Mouse (Mus musculus) hindbrain, postnatal 0 days (tissue): Measurements from ENCODE around the gene Nup214. TPM values are rescaled to one million over a fixed set of nuclear protein-coding genes. Genes with fewer than 3 reads are reported as not detected.

Source experiments
- ATAC-seq: fragments of 200-750 bp; cut with Nextera tagmentation; 2 replicates; pipeline ENCODE4 v1.8.0; 2017; ENCODE audit warnings: mild to moderate bottlenecking, moderate TSS enrichment, moderate library complexity
- DNase-seq: peaks from one replicate; pipeline ENCODE4 v3.0.0-alpha.2; 2015; ENCODE audit warnings: low spot score
- H3K27ac ChIP-seq: fragments of 300-500 bp; sonication (generic); 2 replicates; pipeline ENCODE4 v1.5.1; 2014; ENCODE audit warnings: mild to moderate bottlenecking
- H3K27me3 ChIP-seq: fragments of 300-500 bp; sonication (generic); 2 replicates; pipeline ENCODE4 v1.6.1; 2014; ENCODE audit warnings: low read length, mixed read lengths; ENCODE audit not compliant: insufficient read depth
- H3K36me3 ChIP-seq: fragments of 300-500 bp; sonication (generic); 2 replicates; pipeline ENCODE4 v1.6.1; 2014; ENCODE audit warnings: low read length, mixed read lengths; ENCODE audit not compliant: insufficient read depth
- H3K4me1 ChIP-seq: fragments of 300-500 bp; sonication (generic); 2 replicates; pipeline ENCODE4 v1.6.1; 2014; ENCODE audit warnings: antibody characterized with exemption, low read length, mixed read lengths; ENCODE audit not compliant: insufficient read depth
- H3K4me2 ChIP-seq: fragments of 300-500 bp; sonication (generic); 2 replicates; pipeline ENCODE4 v1.6.1; 2014; ENCODE audit warnings: low read depth, mild to moderate bottlenecking, low read length, moderate library complexity, mixed read lengths
- H3K4me3 ChIP-seq: fragments of 300-500 bp; sonication (generic); 2 replicates; pipeline ENCODE4 v1.5.1; 2014; ENCODE audit warnings: low read length
- H3K9ac ChIP-seq: fragments of 300-500 bp; sonication (generic); replicated peaks from 2 replicates; pipeline ENCODE4 v1.6.1; 2014; ENCODE audit warnings: mild to moderate bottlenecking, low read length, moderate library complexity, mixed read lengths
- H3K9me3 ChIP-seq: fragments of 300-500 bp; sonication (generic); 2 replicates; pipeline ENCODE4 v1.6.1; 2016; ENCODE audit warnings: low read length, mixed read lengths
- CTCF ChIP-seq: IDR thresholded peaks from 2 replicates; pipeline ENCODE4 v1.5.1; 2016; ENCODE audit warnings: antibody characterized with exemption, control low read depth, low read depth
- WGBS: fragments of 180-500 bp; shearing (Covaris S2); extraction: QIAGEN DNeasy Blood & Tissue Kit; methylation state at CpG from one replicate; pipeline ENCODE4 v1.1.7; 2014; 5-methylcytosine and 5-hydroxymethylcytosine counted together
- polyA plus RNA-seq: library from polyadenylated mRNA; unstranded; fragments of >200 nt; fragmentation: Nextera tagmentation; extraction: Ambion mirVana; gene quantifications from 2 replicates; pipeline ENCODE4 v1.2.1, GENCODE M21; 2015
- total RNA-seq: library from RNA; depleted of rRNA; stranded (reverse); fragments of >200 nt; gene quantifications from 2 replicates; pipeline ENCODE4 v1.2.3, GENCODE M21; 2014

The Nup214 gene
- total and polyA plus RNA-seq, 2 experiments from 2014 or later, result 29.3 to 65.3 TPM

DNA sequence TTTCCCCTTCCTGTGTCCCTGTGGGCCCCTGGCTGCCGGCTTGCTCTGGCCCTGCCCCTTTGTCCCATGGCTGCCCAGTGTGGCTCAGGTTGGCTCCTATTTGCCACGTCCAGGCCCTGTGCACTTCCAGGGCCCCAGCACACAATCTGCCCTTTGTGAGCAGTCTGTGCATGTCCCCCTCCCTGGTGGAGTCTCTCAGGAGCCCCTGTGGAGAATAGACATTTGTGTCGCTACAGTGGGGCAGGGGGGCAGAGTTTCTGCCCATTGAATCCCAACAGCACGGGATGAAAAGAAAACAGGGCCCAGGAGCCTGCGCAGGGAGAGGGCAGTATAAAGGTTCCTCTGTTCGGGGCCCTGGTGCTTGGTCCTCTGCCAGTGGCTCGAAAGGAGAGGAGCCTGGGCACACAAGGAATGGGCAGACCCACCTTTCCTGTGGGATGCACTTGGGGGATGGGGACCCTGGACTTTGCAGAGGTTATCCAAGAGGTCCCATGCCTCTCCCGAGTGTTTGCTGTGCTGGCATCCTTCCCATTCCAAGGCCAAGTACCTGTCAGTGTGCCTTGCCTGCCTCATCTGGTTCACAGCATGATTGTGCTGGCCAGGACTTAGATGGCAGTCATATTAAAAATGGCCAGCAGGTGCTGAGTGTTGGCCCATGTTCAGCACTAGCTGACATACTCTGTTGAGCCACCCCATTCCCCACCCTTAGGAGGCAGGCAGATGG, 11.6 kb upstream of the Nup214 start:
- no peak overlapping the region for H3K4me2 ChIP-seq

DNA sequence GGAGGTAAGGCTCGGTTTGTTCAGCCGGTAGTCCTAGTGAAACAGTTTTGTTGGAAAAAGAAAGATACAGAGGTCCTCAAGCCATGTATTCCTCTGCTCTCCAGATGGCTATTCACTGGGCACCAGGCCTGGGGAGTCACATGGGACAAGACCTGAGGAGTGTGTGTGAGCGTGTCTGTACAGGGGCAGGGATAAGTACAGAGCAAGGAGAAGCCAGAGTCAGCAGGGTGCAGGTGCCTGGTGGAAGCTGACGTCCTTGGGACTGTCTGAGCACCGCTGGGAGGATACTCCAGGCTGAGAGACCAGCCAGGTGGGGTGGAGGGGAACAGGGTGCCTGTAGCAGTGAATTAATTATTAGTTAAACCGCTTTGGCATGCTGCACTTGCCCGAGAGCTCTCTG, 10.7 kb upstream of the Nup214 start:
- H3K36me3 ChIP-seq, result no peaks in the 10 kb centered on the region
- no peak overlapping the region for H3K9ac ChIP-seq
- peak; percentile 20 for DNase-seq
- no peak for TF ChIP-seq CTCF
- no peaks in the 10 kb centered on the region for H3K9me3 ChIP-seq
- H3K27ac ChIP-seq, result peak overlapping the region; percentile 82
- 52% methylated on average over 7 of the region's 7 CpGs for WGBS
- peaks cover 16% of the 10 kb centered on the region; the same call in 1 of the 2 replicates for H3K4me1 ChIP-seq
- H3K4me3 ChIP-seq, result no peak overlapping the region
- no peaks in the 10 kb centered on the region for H3K27me3 ChIP-seq
- no peak for ATAC-seq
- no peak overlapping the region for H3K4me2 ChIP-seq

More for the DNA sequence above, 11.6 kb upstream of the Nup214 start:
- Histone ChIP-seq H3K27me3 (no peaks in the 10 kb centered on the region), H3K36me3 (no peaks in the 10 kb centered on the region), H3K9me3 (no peaks in the 10 kb centered on the region), H3K4me3 (no peak overlapping the region), H3K9ac (no peak overlapping the region), H3K4me1 (peaks cover 16% of the 10 kb centered on the region; the same call in 1 of the 2 replicates), H3K27ac (peak overlapping the region; percentile 82)
- peak; percentile 75 for TF ChIP-seq CTCF
- DNase-seq (peak; percentile 81), ATAC-seq (peak; percentile 95)
- 29% methylated on average over 8 of the region's 8 CpGs for WGBS

- WGBS, result 84% methylated on average over 3 of the region's 3 CpGs
- H3K9me3 ChIP-seq, result no peaks in the 10 kb centered on the region
- no peaks in the 10 kb centered on the region for H3K36me3 ChIP-seq
- TF ChIP-seq CTCF, result no peak
- no peak for DNase-seq
- no peak overlapping the region for H3K9ac ChIP-seq
- H3K4me3 ChIP-seq, result no peak overlapping the region
- no peak for ATAC-seq
- H3K27ac ChIP-seq, result 0 out of 2 replicates have a peak overlapping the region, but pooled peaks have one; percentile 82
- H3K27me3 ChIP-seq, result no peaks in the 10 kb centered on the region
- no peak overlapping the region for H3K4me2 ChIP-seq
- peaks cover 16% of the 10 kb centered on the region; the same call in 1 of the 2 replicates for H3K4me1 ChIP-seq
Measured at GRCm38 (mm10) chr2:31964191-31964590, 10.0 kb upstream of the Nup214 start.

DNA sequence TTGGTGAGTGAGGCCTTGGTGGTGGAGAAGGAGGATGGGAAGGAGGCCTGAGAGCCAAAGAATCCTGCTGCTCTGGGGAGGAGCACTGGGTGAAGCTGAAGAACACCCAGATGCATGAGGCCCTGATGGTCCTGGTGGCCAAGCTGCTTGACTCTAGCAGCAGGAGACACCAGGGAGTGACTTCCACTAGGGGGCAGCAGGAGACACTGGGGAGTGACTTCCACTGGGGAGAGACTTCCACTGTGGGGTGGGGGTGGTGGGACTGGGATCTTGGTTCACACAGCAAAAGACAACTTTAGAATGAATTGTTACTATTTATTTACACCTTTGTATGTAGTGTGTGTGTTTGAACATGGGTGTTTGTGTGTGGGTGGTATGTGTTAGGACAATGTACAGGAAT, 9.1 kb upstream of the Nup214 start:
- ATAC-seq (no peak), DNase-seq (no peak)
- no peaks in the 10 kb centered on the region for H3K27me3 ChIP-seq
- no peak overlapping the region for H3K4me2 ChIP-seq
- no peaks in the 10 kb centered on the region for H3K36me3 ChIP-seq
- no peak overlapping the region for H3K4me3 ChIP-seq
- H3K4me1 ChIP-seq, result peaks cover 16% of the 10 kb centered on the region; the same call in 1 of the 2 replicates
- peak; percentile 65 for TF ChIP-seq CTCF
- no peak overlapping the region for H3K9ac ChIP-seq
- no peaks in the 10 kb centered on the region for H3K9me3 ChIP-seq
- no peak overlapping the region for H3K27ac ChIP-seq

- H3K4me3 ChIP-seq, result no peak overlapping the region
- no peak for DNase-seq
- no peaks in the 10 kb centered on the region for H3K9me3 ChIP-seq
- H3K27me3 ChIP-seq, result no peaks in the 10 kb centered on the region
- H3K27ac ChIP-seq, result no peak overlapping the region
- no peak for TF ChIP-seq CTCF
- H3K36me3 ChIP-seq, result no peaks in the 10 kb centered on the region
- 71% methylated on average over 8 of the region's 8 CpGs for WGBS
- no peak overlapping the region for H3K4me2 ChIP-seq
- no peak overlapping the region for H3K9ac ChIP-seq
- ATAC-seq, result no peak
- peaks cover 14% of the 10 kb centered on the region; the same call in 1 of the 2 replicates for H3K4me1 ChIP-seq
Measured at GRCm38 (mm10) chr2:31966801-31967200, 7.4 kb upstream of the Nup214 start.

DNA sequence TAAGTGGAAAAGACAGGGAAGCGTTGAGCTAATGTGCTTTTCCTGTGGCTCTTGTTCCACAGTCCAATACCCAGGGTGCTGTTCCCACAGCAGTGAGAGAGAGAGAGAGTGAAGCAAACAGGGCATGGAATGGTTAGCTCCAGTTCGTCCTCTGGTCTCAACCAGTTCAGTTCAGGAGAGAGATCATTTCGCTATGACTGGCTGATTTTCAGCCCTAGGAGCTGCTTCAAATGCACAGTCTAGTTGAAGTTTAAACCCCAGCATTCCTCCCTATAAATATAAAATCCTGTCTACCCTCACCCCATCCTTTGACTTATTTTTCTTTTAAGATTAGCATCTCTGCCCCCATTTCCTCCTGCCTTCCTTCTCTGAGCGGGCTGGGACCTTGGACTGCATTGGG, 1.6 kb upstream of the Nup214 start:
- Histone ChIP-seq H3K9me3 (no peaks in the 10 kb centered on the region), H3K9ac (no peak overlapping the region), H3K4me2 (no peak overlapping the region), H3K27ac (no peak overlapping the region), H3K4me3 (no peak overlapping the region), H3K27me3 (no peaks in the 10 kb centered on the region), H3K36me3 (peaks cover 11% of the 10 kb centered on the region), H3K4me1 (peaks cover 10% of the 10 kb centered on the region)
- DNase-seq (no peak), ATAC-seq (no peak)
- TF ChIP-seq CTCF, result no peak
- 93% methylated on average over 4 of the region's 4 CpGs for WGBS

DNA sequence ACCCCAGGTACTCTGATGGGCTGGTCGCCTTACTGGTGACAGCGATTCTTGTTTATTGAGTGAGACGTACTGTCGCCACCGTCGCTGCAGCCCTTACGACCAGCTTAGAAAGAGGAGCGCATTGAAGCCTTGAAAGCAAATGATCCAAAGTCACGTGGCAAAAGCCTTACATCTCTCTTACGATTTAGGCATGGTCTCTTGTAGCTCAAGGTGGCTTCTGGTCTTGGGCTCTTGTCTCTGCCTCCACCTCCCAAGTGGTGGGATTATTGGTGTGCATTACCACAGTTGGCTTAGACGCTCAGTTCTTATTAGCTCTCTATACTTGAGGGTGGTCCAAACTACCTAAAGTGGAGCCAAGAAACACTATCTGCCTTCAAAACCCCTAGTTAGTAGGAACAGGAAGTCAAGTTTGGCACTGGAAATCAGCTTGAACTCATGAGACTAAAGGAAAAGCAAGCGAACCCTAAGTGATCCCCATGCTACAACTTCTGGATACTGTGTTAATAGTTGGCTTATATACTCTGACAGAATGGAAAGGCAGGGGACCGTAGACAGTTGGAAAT, 654 bp downstream of the Nup214 start:
- Histone ChIP-seq H3K9ac (peak overlapping the region; percentile 96), H3K27me3 (no peaks in the 10 kb centered on the region), H3K4me3 (peak overlapping the region; percentile 94), H3K4me2 (peak overlapping the region; percentile 92), H3K27ac (peak overlapping the region; percentile 78), H3K9me3 (no peaks in the 10 kb centered on the region), H3K36me3 (peaks cover 21% of the 10 kb centered on the region), H3K4me1 (peaks cover 10% of the 10 kb centered on the region)
- ATAC-seq, result no peak; the same call in 1 of the 2 replicates
- no peak for TF ChIP-seq CTCF
- no peak for DNase-seq
- 11% methylated on average over 13 of the region's 13 CpGs for WGBS
